Mouse (Mus musculus) intestine, embryonic 15.5 days (tissue): ENCODE data around the gene Prickle3. TPM values are rescaled to one million over a fixed set of nuclear protein-coding genes. Genes with fewer than 3 reads are reported as not detected.

Source experiments
- ATAC-seq: fragments of 200-750 bp; cut with Nextera tagmentation; 2 replicates; pipeline ENCODE4 v1.8.0; 2017; ENCODE audit warnings: moderate TSS enrichment, moderate library complexity
- H3K27ac ChIP-seq: fragments of 300-500 bp; sonication (generic); 2 replicates; pipeline ENCODE4 v1.5.1; 2015; ENCODE audit warnings: mild to moderate bottlenecking, inconsistent platforms
- H3K27me3 ChIP-seq: fragments of 300-500 bp; sonication (generic); replicated peaks from 2 replicates; pipeline ENCODE4 v1.6.1; 2015; ENCODE audit warnings: inconsistent platforms
- H3K36me3 ChIP-seq: fragments of 300-500 bp; sonication (generic); 2 replicates; pipeline ENCODE4 v1.6.1; 2015; ENCODE audit warnings: inconsistent platforms
- H3K4me1 ChIP-seq: fragments of 300-500 bp; sonication (generic); replicated peaks from 2 replicates; pipeline ENCODE4 v1.6.1; 2015; ENCODE audit warnings: inconsistent platforms
- H3K4me2 ChIP-seq: fragments of 300-500 bp; sonication (generic); replicated peaks from 2 replicates; pipeline ENCODE4 v1.6.1; 2015; ENCODE audit warnings: mild to moderate bottlenecking, inconsistent platforms
- H3K4me3 ChIP-seq: fragments of 300-500 bp; sonication (generic); replicated peaks from 2 replicates; pipeline ENCODE4 v1.5.1; 2015; ENCODE audit warnings: inconsistent platforms
- H3K9ac ChIP-seq: fragments of 300-500 bp; sonication (generic); 2 replicates; pipeline ENCODE4 v1.6.1; 2015; ENCODE audit warnings: inconsistent platforms
- H3K9me3 ChIP-seq: fragments of 300-500 bp; sonication (generic); 2 replicates; pipeline ENCODE4 v1.6.1; 2016; ENCODE audit warnings: inconsistent platforms
- WGBS: fragments of 180-500 bp; shearing (Covaris S2); methylation state at CpG from one replicate; pipeline ENCODE4 v1.1.7; 2015; 5-methylcytosine and 5-hydroxymethylcytosine counted together
- polyA plus RNA-seq: library from polyadenylated mRNA; unstranded; fragments of >200 nt; fragmentation: Nextera tagmentation; extraction: Ambion mirVana; gene quantifications from 2 replicates; pipeline ENCODE4 v1.2.1, GENCODE M21; 2015

Gene Prickle3
- polyA plus RNA-seq, 1 experiment from 2014 or later = 6.8 TPM

DNA sequence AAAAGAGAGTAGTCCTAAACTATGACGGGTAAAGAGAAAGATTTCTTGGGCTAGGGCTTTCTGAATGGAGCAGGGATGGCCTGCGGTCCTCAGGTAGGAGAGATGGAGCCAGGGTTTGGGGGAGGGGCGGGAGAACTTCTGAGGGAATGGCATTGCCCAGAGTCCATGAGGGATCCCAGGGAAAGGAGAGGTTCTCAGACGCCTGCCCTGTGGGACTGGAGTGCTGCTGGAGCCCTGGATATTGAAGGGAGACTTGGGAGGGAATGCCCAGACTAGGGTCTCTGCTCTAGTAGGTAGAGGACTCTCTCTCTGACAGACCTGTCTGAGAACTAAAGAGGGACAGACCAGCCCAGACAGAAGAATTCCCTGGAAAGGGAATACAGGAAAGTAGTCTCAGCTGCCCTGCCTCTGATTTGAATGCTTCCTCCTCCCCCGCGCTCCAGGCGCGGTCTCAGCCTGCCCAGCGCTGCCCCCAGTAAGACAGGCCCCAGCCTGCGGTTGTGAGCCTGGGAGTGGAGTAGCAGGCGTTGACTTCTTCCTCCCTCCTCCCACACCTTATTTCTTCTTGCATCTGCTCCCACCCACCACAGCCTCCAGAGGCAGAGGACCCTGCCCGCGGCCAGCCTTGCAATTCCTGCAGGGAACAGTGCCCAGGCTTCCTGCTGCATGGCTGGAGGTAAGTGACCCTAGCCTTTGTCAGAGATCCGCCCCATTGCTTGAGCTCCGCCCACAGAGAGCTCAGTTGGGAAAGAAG, 1.1 kb downstream of the Prickle3 start:
- H3K27ac ChIP-seq = peak overlapping the region; percentile 66
- H3K36me3 ChIP-seq = no peaks in the 10 kb centered on the region
- H3K9me3 ChIP-seq = no peaks in the 10 kb centered on the region
- WGBS = 19% methylated on average over 15 of the region's 15 CpGs
- peak overlapping the region; percentile 28; the same call in 1 of the 2 replicates for H3K9ac ChIP-seq
- H3K4me2 ChIP-seq = peak overlapping the region; percentile 59
- peak overlapping the region; percentile 52 for H3K4me3 ChIP-seq
- H3K27me3 ChIP-seq = no peaks in the 10 kb centered on the region
- no peaks in the 10 kb centered on the region for H3K4me1 ChIP-seq
- ATAC-seq = peak; percentile 89

DNA sequence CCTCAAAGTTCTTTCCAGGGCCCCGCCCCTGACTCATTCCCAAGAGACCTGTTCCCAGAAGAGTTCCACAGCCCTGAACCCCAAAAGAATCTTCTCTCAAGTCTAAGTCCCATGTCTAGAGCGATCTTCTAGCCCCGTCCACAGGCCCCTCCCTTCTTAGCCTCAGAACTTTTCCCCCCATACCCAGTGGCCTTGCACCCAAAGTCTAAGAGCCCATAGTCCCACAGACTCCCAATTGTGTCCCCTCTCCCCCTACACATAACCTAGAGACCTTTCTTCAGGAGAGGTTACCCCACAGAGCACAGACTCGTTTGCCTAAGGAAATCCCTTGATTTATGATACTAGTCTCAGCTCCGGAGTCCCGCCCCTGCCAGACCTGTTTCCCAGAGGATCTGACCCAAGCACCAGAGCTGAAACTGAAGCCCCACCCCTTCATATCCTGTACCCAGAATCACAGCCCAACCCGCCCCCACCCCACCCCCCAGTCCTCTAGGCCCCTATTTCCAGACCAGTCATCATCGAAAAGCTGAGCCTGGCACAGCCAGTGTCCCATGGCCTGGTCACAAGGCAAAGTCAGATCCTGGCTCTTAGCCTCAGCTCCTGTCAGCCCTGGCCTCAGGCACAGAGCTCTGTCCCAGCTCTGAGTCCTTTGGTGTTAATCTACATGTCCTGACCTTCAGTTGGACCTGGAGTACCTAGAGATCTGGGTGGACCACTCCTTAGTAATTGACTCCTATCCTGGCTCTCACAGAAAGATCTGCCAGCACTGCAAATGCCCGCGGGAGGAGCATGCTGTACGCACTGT, 1.9 kb downstream of the Prickle3 start:
- peak; percentile 68 for ATAC-seq
- Histone ChIP-seq H3K4me2 (peak overlapping the region; percentile 59), H3K27me3 (no peaks in the 10 kb centered on the region), H3K36me3 (no peaks in the 10 kb centered on the region), H3K9me3 (no peaks in the 10 kb centered on the region), H3K9ac (no peak overlapping the region; the same call in 1 of the 2 replicates), H3K4me1 (no peaks in the 10 kb centered on the region), H3K4me3 (peak overlapping the region; percentile 52; the same call in 1 of the 2 replicates), H3K27ac (peak overlapping the region; percentile 66)
- 37% methylated on average over 11 of the region's 11 CpGs for WGBS

DNA sequence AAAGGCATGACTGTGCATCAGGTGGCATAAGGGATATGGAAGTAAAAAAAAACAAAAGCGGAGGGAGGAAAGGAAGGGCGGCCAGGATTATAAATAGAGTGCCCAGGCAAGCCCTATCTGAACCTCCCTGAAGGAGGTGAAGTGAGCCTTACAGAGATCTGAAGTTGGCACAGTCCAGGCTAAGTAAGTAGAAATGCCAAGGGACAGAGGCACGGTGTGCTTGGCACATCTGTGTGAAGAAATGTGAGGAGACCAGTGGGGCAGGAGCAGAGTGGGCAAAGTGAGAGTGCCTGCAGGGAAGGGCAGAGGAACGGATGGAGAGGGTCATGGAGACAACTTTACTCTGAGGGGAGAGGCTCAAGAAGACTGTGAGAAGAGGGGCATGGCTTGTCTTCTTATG, 4.0 kb downstream of the Prickle3 start:
- WGBS = 85% methylated on average over 4 of the region's 4 CpGs
- no peak for ATAC-seq
- no peaks in the 10 kb centered on the region for H3K9me3 ChIP-seq
- H3K4me2 ChIP-seq = no peak overlapping the region
- no peaks in the 10 kb centered on the region for H3K4me1 ChIP-seq
- no peak overlapping the region for H3K4me3 ChIP-seq
- no peak overlapping the region for H3K27ac ChIP-seq
- no peaks in the 10 kb centered on the region for H3K36me3 ChIP-seq
- no peak overlapping the region for H3K9ac ChIP-seq
- no peaks in the 10 kb centered on the region for H3K27me3 ChIP-seq

DNA sequence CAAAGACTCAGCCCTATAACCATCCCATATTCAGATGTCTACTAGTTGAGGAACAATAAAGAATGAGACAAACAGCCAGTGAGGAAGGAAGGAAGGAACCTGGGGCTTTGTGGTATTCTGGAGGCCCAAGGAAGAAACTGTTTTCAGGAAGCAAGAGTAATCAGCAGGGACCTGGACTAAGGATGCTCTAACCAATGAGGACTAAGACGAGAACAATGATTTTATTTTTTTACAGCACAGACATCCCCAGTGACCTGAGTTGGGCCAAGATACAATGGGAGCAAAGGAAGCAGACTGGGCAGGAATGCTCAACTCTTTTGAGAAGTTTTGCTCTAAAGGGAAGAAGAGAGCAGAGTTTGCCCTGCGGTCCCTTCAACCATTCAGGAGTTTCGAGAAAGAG, 5.9 kb downstream of the Prickle3 start:
- Histone ChIP-seq H3K27ac (no peak overlapping the region), H3K9me3 (no peaks in the 10 kb centered on the region), H3K4me1 (no peaks in the 10 kb centered on the region), H3K4me3 (no peak overlapping the region), H3K36me3 (no peaks in the 10 kb centered on the region), H3K27me3 (no peaks in the 10 kb centered on the region), H3K9ac (no peak overlapping the region), H3K4me2 (no peak overlapping the region)
- 87% methylated on average over 3 of the region's 3 CpGs for WGBS
- ATAC-seq = no peak

DNA sequence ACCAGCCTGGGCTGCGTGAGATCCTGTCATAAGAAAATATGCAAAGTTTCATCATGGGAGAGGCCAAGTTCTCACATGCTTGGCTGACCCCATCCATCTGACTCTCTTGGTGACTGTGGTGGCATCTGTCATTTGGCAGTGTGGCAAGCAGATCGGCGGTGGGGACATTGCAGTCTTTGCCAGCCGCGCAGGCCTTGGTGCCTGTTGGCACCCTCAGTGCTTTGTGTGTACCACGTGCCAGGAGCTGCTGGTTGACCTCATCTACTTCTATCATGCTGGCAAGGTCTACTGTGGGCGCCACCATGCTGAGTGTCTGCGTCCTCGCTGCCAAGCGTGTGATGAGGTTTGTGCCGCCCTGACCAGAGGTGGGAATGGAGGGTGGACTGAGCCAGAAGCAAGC, 7.7 kb downstream of the Prickle3 start:
- WGBS = 88% methylated on average over 11 of the region's 11 CpGs
- Histone ChIP-seq H3K36me3 (no peaks in the 10 kb centered on the region), H3K9me3 (no peaks in the 10 kb centered on the region), H3K9ac (no peak overlapping the region), H3K4me3 (no peak overlapping the region), H3K27ac (no peak overlapping the region), H3K4me1 (no peaks in the 10 kb centered on the region), H3K27me3 (no peaks in the 10 kb centered on the region), H3K4me2 (no peak overlapping the region)
- ATAC-seq = no peak

DNA sequence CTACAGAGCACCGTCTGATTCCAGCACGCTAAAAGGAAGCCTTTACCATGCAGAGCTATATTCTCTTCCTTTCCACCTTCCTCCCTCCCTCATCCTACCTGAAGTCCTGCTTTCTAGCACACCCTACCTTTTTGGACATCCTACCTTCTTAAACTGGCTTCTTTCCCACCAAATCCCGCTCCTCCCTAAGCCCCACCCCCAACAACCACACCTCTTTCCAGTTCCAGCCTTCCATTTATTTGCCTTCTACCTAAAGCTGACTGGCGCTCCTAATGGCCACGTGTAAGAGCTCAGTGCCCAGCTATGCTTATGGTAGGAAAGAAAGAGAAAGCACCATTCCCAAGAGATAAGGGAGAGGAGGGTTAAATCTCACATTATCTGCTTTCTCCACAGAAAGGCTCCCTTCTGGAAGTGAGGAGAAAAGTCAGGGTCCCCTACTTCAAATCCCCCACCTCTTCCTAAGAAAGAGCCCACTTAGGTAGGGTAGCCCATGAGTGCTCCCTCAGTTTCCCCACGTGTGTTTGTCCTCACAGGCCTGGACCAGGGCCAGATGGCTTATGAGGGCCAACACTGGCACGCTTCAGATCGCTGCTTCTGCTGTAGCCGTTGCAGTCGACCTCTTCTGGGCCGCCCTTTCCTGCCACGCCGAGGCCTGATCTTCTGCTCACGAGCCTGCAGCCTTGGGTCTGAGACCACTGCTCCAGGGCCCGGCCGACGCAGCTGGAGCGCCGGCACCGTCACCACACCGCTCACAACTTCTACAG, 8.9 kb downstream of the Prickle3 start:
- ATAC-seq = no peak
- H3K9ac ChIP-seq = no peak overlapping the region
- H3K27ac ChIP-seq = no peak overlapping the region
- H3K27me3 ChIP-seq = no peaks in the 10 kb centered on the region
- no peaks in the 10 kb centered on the region for H3K36me3 ChIP-seq
- 68% methylated on average over 21 of the region's 21 CpGs for WGBS
- no peaks in the 10 kb centered on the region for H3K4me1 ChIP-seq
- H3K4me2 ChIP-seq = no peak overlapping the region
- no peaks in the 10 kb centered on the region for H3K9me3 ChIP-seq
- H3K4me3 ChIP-seq = no peak overlapping the region

DNA sequence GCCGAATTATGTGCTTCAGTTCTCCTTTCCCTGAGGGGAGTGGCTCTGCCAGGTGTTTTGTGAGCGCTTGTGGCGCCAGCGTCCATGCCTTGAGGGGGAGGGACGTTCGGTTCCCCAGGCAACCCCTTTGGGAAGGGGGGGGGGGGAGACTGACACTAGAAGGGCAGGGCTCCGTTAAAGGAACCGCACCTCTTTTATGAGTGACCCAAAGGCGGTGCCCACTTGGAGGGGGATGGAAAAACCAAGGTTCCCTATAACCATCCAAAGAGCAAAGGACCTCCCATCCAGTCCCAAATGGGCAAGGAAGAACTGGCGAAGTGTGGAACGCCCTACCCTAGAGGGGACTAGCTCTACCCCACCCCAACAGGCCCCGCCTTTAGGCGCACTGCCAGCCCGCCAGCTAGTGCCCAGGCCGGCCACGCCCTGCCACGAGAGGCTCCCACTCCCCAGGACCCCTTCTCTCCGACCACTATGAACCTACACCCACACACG, 13.4 kb downstream of the Prickle3 start:
- no peaks in the 10 kb centered on the region for H3K36me3 ChIP-seq
- H3K4me1 ChIP-seq = no peaks in the 10 kb centered on the region
- peak overlapping the region; percentile 57 for H3K4me3 ChIP-seq
- peak; percentile 77 for ATAC-seq
- peak overlapping the region; percentile 79 for H3K27ac ChIP-seq
- no peaks in the 10 kb centered on the region for H3K27me3 ChIP-seq
- H3K4me2 ChIP-seq = peak overlapping the region; percentile 53
- peak overlapping the region; percentile 58 for H3K9ac ChIP-seq
- no peaks in the 10 kb centered on the region for H3K9me3 ChIP-seq
- 25% methylated on average over 19 of the region's 19 CpGs for WGBS

DNA sequence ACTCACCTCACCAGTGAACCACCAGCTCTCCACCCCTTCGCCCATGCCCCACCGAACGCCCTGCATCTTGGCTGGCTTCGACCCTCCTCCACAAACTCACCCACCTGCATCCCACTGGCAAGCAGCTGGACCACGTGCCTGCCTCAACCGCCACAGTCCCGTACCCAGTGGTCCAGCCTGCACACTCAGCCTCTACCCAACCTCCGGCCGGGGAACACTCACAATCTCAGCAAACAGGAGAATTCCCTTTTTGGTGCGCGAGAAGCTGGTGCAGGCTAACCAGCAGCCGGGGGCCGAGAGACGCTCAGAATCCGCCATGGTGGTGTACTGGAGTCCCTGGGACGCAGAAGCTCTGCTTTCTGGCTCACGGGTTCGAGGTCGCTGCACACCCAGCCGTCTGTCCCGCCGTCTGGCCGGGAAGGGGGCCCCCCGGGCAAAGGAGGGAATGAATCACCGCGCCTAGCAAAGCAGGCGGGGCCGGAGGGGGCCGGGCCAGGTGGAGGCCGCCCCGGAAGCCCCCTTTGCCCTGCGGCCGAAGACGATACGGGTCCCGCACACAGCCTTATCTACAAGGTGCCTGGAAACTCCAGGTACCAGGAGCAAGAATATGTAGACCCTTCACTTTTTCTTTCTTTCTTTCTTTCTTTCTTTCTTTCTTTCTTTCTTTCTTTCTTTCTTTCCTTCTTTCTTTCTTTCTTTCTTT, 14.0 kb downstream of the Prickle3 start, which contains the start of gene Plp2:
Gene Plp2 (minus strand): TSS at position 470 of the 703 bp plus-strand sequence.
- Histone ChIP-seq H3K9me3 (no peaks in the 10 kb centered on the region), H3K9ac (peak within 1 kb of the TSS; percentile 58), H3K4me2 (peak within 1 kb of the TSS; percentile 53), H3K36me3 (no peaks in the 10 kb centered on the region), H3K27me3 (no peaks in the 10 kb centered on the region), H3K27ac (peak within 1 kb of the TSS; percentile 79), H3K4me1 (no peaks in the 10 kb centered on the region), H3K4me3 (peak within 1 kb of the TSS; percentile 57)
- WGBS = 20% methylated on average over 36 of the region's 36 CpGs
- peak; percentile 67 for ATAC-seq

DNA sequence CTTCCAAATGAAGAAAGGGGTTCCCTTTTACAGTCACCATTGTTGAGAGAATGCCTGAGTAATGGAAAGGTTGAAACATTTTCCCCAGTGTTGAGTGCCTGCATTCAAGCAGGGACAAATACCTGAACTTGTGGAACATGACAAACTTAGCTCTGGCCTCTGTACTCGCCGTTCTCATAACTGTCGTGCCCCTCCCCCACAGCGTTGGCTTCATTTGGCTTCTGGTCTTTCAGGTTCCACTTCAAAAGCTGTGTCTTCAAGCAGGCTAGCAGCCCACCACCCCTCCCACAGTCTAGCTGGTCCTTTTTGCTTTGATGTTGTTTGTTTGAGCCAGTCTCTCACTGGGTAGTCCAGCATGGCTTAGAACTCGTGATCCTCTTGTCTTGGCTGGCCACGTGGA, 15.7 kb downstream of the Prickle3 start:
- Histone ChIP-seq H3K36me3 (no peaks in the 10 kb centered on the region), H3K4me2 (no peak overlapping the region), H3K4me3 (no peak overlapping the region), H3K27ac (no peak overlapping the region), H3K9me3 (no peaks in the 10 kb centered on the region), H3K9ac (no peak overlapping the region), H3K27me3 (no peaks in the 10 kb centered on the region), H3K4me1 (no peaks in the 10 kb centered on the region)
- WGBS = 42% methylated on average over 6 of the region's 6 CpGs
- no peak for ATAC-seq

DNA sequence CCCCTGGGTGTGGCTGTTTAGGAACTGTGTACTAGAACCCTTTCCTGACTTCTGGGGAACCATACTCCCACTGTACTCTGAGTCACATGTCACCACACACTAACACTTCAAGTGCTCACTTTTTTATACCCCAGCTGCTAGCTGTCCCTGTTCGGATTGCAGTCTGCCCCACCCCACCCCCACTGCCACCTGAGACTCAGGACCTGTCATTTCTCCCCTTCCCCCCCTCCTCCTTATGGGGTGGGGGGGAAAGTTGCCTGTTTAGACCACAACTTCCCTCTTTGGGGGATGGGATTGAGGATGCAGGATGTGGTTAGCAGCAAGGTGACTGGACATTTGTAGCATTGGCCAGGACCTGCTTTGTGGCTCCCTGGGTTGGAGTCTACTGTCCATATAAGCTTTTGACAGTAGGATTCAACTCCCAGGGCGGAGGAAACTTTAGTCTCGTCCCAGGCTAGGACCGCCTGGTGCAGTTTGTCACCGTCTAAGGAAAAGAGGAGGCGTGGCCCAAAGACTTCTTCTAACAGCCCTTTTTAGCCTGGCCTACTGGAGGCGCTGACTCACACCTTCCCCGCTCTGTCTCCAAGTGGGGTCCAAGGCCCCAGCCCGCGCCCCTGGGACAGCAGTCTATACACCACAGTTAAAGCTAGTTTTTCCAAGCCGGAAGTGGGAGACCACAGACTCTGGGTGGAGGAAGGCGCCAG, 16.7 kb downstream of the Prickle3 start:
- WGBS = 33% methylated on average over 12 of the region's 12 CpGs

More for the DNA sequence above, 16.7 kb downstream of the Prickle3 start:
- no peaks in the 10 kb centered on the region for H3K36me3 ChIP-seq
- no peaks in the 10 kb centered on the region for H3K4me1 ChIP-seq
- no peaks in the 10 kb centered on the region for H3K9me3 ChIP-seq
- H3K4me2 ChIP-seq = peak overlapping the region; percentile 58
- peak overlapping the region; percentile 66 for H3K27ac ChIP-seq
- no peaks in the 10 kb centered on the region for H3K27me3 ChIP-seq
- H3K9ac ChIP-seq = 0 out of 2 replicates have a peak overlapping the region, but pooled peaks have one; percentile 28
- ATAC-seq = peak; percentile 27
- H3K4me3 ChIP-seq = 0 out of 2 replicates have a peak overlapping the region, but pooled peaks have one; percentile 28
